Mouse (Mus musculus) splenic B cell, adult 2 months (primary cell): Measurements from ENCODE around the gene Rtkn2.
A peak's percentile ranks its signal among the peaks of the same experiment; 100 is the strongest.

ENCODE experiments used
- DNase-seq: peaks from one replicate; pipeline ENCODE4 v3.0.0-alpha.2; 2011; ENCODE audit warnings: low read depth, low spot score
- H3K27me3 ChIP-seq: 2 replicates; pipeline ENCODE4 v1.6.1; 2012; ENCODE audit warnings: mild to moderate bottlenecking, low read length, moderate library complexity, mixed read lengths; ENCODE audit not compliant: control insufficient read depth, poor library complexity, insufficient read depth, severe bottlenecking
- H3K36me3 ChIP-seq: 2 replicates; pipeline ENCODE4 v1.6.1; 2012; ENCODE audit warnings: mild to moderate bottlenecking, low read length, moderate library complexity, mixed read lengths; ENCODE audit not compliant: control insufficient read depth, poor library complexity, insufficient read depth, severe bottlenecking

The Rtkn2 gene

GRCm38 (mm10) chr10:68008198-68008955 lies 29.0 kb downstream of the Rtkn2 start:
- no peak for DNase-seq
- no peaks in the 10 kb centered on the region for H3K27me3 ChIP-seq
- H3K36me3 ChIP-seq: no peaks in the 10 kb centered on the region

DNA sequence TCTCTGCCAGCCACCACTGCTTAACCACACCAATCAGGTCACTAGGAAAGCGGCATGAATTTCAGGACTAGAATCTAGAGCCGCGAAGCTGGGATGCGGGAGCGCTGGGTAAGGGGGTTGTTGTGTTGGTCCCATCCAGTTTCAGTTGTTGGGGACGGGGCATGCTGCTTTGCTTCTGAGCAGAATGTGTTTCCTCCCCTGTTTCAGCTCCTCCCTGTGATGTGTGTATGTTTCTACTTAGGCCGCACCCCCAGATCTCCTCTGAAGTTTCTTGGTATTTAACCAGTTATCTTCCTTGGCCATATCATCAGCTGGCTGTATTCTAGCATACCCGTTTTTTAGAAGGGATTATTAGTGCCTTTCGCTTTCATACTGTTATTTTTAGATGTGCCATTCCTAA lies 29.9 kb downstream of the Rtkn2 start:
- H3K36me3 ChIP-seq: no peaks in the 10 kb centered on the region
- DNase-seq: no peak
- no peaks in the 10 kb centered on the region for H3K27me3 ChIP-seq

GRCm38 (mm10) chr10:68009867-68010266 lies 30.5 kb downstream of the Rtkn2 start:
- Histone ChIP-seq H3K27me3 (no peaks in the 10 kb centered on the region), H3K36me3 (no peaks in the 10 kb centered on the region)
- DNase-seq: no peak

DNA sequence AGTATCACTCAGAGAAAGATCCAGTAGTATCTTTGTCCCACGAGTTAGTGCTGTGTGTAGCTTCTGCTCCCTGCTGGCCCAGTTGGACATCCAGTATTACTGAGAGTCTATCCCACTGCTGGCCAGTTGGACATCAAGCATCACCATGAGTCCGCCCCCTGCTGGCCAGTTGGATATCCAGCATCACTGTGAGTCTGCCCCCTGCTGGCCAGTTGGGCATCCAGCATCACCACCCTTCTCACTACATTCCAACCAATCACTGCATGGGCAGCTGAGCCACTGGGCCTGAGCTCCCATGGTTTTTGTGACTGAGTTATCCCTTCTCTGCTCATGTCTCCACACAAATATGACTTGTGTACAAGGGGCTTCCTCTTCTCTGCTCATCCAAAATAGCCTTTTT lies 33.8 kb downstream of the Rtkn2 start:
- H3K27me3 ChIP-seq: no peaks in the 10 kb centered on the region
- DNase-seq: peak; percentile 69
- no peaks in the 10 kb centered on the region for H3K36me3 ChIP-seq

DNA sequence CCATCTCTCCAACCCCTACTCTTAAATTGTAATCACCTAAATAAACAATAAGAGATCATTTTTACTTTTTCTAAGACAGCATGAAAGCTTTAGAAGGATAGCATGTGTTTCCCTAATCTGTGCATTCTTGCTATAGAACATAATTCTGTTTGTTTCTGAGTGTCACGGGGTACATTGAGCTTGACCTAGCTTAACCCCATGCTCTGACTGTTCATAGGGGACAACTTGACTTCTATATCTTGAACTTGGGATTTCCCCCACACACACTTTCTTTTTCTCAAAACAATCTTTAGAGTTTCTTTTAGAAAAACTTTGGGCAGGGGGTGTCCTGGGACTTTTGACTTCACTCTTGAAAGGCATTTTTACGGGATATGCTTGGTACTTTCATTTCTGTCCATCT lies 41.4 kb downstream of the Rtkn2 start:
- Histone ChIP-seq H3K27me3 (no peaks in the 10 kb centered on the region), H3K36me3 (no peaks in the 10 kb centered on the region)
- DNase-seq: no peak

GRCm38 (mm10) chr10:68025660-68026059 lies 46.3 kb downstream of the Rtkn2 start:
- Histone ChIP-seq H3K27me3 (no peaks in the 10 kb centered on the region), H3K36me3 (no peaks in the 10 kb centered on the region)
- no peak for DNase-seq

- DNase-seq: no peak
- H3K36me3 ChIP-seq: no peaks in the 10 kb centered on the region
- H3K27me3 ChIP-seq: no peaks in the 10 kb centered on the region
These were observed 49.1 kb downstream of the Rtkn2 start for GRCm38 (mm10) chr10:68028327-68029080.

- peak; percentile 14 for DNase-seq
- H3K27me3 ChIP-seq: no peaks in the 10 kb centered on the region
- H3K36me3 ChIP-seq: no peaks in the 10 kb centered on the region
These were observed 49.8 kb downstream of the Rtkn2 start for GRCm38 (mm10) chr10:68029081-68029626.

DNA sequence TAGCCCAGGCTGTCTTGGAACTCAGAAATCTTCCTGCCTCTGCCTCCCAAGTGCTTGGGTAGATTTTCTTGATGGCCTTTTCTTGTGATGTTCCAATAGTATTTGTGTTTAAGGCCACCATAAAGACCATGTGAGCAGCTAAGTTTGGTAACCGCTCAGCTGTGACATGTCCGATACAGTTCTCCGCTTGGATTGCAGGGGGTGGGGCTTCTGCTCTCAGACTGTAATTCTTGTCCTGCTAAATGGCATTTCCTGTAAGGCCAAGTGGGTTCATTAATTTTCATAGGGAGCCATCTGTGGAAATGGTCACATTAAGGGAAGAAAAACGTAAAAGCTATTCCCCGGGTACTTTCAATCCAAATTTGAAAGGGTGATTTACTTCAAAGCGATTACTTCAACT lies 50.7 kb downstream of the Rtkn2 start:
- no peak for DNase-seq
- H3K36me3 ChIP-seq: no peaks in the 10 kb centered on the region
- H3K27me3 ChIP-seq: no peaks in the 10 kb centered on the region

- Histone ChIP-seq H3K27me3 (no peaks in the 10 kb centered on the region), H3K36me3 (no peaks in the 10 kb centered on the region)
- DNase-seq: no peak
These were observed 56.5 kb downstream of the Rtkn2 start for GRCm38 (mm10) chr10:68035707-68036367.

DNA sequence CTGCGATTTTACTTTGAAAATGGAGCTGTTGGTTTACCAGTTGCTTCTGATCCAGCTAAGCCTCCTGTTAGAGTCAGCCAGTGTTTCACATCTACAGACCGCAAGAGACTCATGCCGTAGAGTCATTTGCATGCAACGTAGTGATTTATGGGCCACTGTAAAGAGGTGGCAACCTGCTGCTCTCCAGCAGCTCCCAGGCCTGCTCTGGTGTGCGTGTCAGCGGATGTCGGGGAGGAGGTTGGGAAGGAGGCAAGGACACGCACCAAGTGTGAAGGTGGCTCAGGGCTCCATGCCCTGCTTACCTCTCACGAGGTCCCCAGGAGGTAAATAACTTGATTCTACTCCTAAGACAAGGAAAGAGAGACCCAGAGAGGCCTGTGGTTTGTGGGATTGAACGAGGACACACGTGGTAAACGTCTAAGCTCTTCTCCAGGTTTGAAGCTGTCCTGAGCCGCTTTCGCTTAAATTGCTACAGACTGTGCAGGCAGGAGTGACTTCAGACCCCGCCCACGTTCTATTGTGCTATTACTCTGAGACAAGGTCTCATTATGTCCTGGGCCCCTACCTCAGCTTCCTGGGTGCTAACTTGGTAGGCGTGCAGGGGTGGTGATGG lies 57.1 kb downstream of the Rtkn2 start:
- DNase-seq: no peak
- H3K27me3 ChIP-seq: no peaks in the 10 kb centered on the region
- no peaks in the 10 kb centered on the region for H3K36me3 ChIP-seq

- H3K27me3 ChIP-seq: no peaks in the 10 kb centered on the region
- no peak for DNase-seq
- no peaks in the 10 kb centered on the region for H3K36me3 ChIP-seq
These were observed 59.7 kb downstream of the Rtkn2 start for GRCm38 (mm10) chr10:68038997-68039624.

DNA sequence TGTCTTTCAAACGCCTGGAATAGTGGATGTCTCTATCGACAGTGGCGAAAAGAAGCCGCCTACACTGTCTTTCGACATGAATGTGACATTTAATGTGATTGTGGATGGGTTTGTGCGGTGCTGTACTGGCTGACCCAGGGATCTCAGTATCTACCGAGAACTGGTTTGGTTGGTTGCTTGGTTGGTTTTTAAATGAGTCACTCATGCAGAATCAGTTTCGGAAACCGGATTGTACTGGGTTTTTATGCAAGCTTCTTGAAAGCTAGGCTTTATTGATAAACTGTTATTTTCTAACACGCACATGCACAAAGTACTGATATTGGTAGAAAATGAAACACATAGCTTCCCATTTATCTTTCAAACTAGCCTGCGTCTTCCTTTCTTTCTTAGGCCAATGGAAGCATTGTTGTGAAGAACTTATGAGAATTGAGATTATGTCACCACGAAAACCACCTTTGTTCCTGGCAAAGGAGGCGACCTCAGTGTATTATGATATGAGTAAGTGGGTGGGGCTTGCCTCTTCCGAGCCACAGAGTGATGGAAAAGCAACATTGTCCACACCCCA lies 60.4 kb downstream of the Rtkn2 start:
- no peaks in the 10 kb centered on the region for H3K27me3 ChIP-seq
- no peak for DNase-seq
- no peaks in the 10 kb centered on the region for H3K36me3 ChIP-seq

- no peaks in the 10 kb centered on the region for H3K27me3 ChIP-seq
- no peak for DNase-seq
- H3K36me3 ChIP-seq: no peaks in the 10 kb centered on the region
These were observed 61.0 kb downstream of the Rtkn2 start for GRCm38 (mm10) chr10:68040394-68040793.
